Mouse (Mus musculus) E14TG2a.4 (cell line): ENCODE measurements at regions not wholly inside any gene's neighbourhood (a gene's known extent, or its start where the extent isn't known, plus 50 kb on each side); places are given as distances from the start of the nearest gene placed in this dataset.

ENCODE experiments used
- CTCF ChIP-seq: conservative IDR thresholded peaks from 2 replicates; pipeline ENCODE4 v1.5.1; 2014; ENCODE audit warnings: low read length
- NANOG ChIP-seq: IDR thresholded peaks from 2 replicates; pipeline ENCODE4 v1.6.1; 2014; ENCODE audit warnings: borderline replicate concordance, low read length, mixed read lengths
- POU5F1 ChIP-seq: IDR thresholded peaks from 2 replicates; pipeline ENCODE4 v1.6.1; 2014; ENCODE audit warnings: low read length, borderline replicate concordance

DNA sequence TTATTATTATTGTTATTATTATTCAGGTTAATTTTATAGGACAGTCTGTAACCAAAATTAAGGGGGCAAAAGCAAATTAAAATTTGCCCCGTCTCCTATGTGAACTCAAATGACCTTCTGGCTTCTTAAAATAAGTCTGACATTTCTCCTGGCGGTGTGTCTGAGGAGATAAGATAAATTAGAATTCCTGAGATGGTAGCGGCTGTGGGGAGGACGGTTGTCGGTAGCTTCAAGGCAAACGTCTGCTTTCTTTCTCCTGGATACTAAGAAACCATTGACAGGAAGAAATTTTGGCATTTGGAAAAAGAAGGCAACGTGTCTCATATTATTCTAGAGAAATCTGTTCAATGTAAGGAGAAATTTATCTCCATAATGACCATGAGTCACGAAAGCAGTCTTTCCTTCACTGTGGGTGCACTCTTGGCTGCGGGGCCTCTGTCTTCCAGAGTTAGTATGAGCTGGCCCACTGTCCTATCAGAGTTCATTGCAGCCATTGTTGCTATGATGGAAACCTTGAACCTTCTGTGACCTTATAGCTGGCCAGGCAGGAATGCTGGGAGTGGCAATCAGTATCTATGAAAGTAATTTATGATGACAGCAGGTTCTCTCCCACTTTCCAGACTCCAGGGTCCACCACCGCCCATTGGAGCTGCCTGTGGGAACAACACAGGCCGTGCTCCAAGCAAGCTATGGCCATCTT, 109.5 kb upstream of the Gas1 start:
- TF ChIP-seq CTCF (no peak), POU5F1 (no peak), NANOG (no peak)
